Mouse (Mus musculus) cerebellum, postnatal 36 days (tissue): ENCODE measurements around the gene Olfr412.
A peak's percentile ranks its signal among the peaks of the same experiment; 100 is the strongest.

Experiments
- DNase-seq, 2 experiments: peaks; one replicate each; pipeline ENCODE4 v3.0.0; 2021 to 2022; ENCODE audit warnings: mixed read lengths in 2 of 2

Olfr412 gene

GRCm38 (mm10) chr11:74361769-74362168, at the start of gene Olfr412:
TSS of gene Olfr412 (plus strand) at chr11:74362069.
- no peak for DNase-seq

GRCm38 (mm10) chr11:74326044-74326443, 35.8 kb upstream of the Olfr412 start:
- DNase-seq, result no peak

- no peak for DNase-seq
Measured at GRCm38 (mm10) chr11:74328781-74329180, 33.1 kb upstream of the Olfr412 start.

- no peak for DNase-seq
Measured at GRCm38 (mm10) chr11:74337931-74338330, 23.9 kb upstream of the Olfr412 start, which contains the start of gene Olfr410. TSS of gene Olfr410 (minus strand) at chr11:74338031.

GRCm38 (mm10) chr11:74352550-74352949, 9.3 kb upstream of the Olfr412 start, which contains the start of gene Olfr411:
TSS of gene Olfr411 (minus strand) at chr11:74352650.
- DNase-seq, result no peak

- peak; percentile 73 to 84 for DNase-seq
Measured at GRCm38 (mm10) chr11:74371393-74372100, 9.7 kb downstream of the Olfr412 start.

GRCm38 (mm10) chr11:74376847-74377246, 15.0 kb downstream of the Olfr412 start:
- DNase-seq, result peak; percentile 53 to 57

GRCm38 (mm10) chr11:74379166-74379873, 17.5 kb downstream of the Olfr412 start:
- no peak for DNase-seq

- no peak for DNase-seq
Measured at GRCm38 (mm10) chr11:74385674-74386073, 23.8 kb downstream of the Olfr412 start.

- DNase-seq, result peak in 1 of 2 experiments; percentile 20
Measured at GRCm38 (mm10) chr11:74387203-74387602, 25.3 kb downstream of the Olfr412 start.

- DNase-seq, result no peak
Measured at GRCm38 (mm10) chr11:74391899-74392298, 30.0 kb downstream of the Olfr412 start.

- no peak for DNase-seq
Measured at GRCm38 (mm10) chr11:74392903-74393302, 31.0 kb downstream of the Olfr412 start.

GRCm38 (mm10) chr11:74393489-74393888, 31.6 kb downstream of the Olfr412 start:
- DNase-seq, result no peak

- no peak for DNase-seq
Measured at GRCm38 (mm10) chr11:74395583-74395982, 33.7 kb downstream of the Olfr412 start.

- no peak for DNase-seq
Measured at GRCm38 (mm10) chr11:74402126-74402525, 40.3 kb downstream of the Olfr412 start.

GRCm38 (mm10) chr11:74404216-74404615, 42.3 kb downstream of the Olfr412 start:
- DNase-seq, result no peak

GRCm38 (mm10) chr11:74405201-74405600, 43.3 kb downstream of the Olfr412 start:
- no peak for DNase-seq

GRCm38 (mm10) chr11:74408587-74409446, 46.9 kb downstream of the Olfr412 start:
- peak; percentile 73 to 85 for DNase-seq

- DNase-seq, result no peak
Measured at GRCm38 (mm10) chr11:74409447-74409754, 47.5 kb downstream of the Olfr412 start.

GRCm38 (mm10) chr11:74409757-74410174, 47.9 kb downstream of the Olfr412 start:
- DNase-seq, result peak; percentile 28 to 39

GRCm38 (mm10) chr11:74411943-74412342, 50.1 kb downstream of the Olfr412 start:
- DNase-seq, result no peak

- DNase-seq, result no peak
Measured at GRCm38 (mm10) chr11:74412462-74412861, 50.6 kb downstream of the Olfr412 start.

GRCm38 (mm10) chr11:74413449-74413972, 51.6 kb downstream of the Olfr412 start:
- DNase-seq, result no peak
